Comparison of ENCODE assay signal across 8 mouse cellular contexts in the genomic region with DNA sequence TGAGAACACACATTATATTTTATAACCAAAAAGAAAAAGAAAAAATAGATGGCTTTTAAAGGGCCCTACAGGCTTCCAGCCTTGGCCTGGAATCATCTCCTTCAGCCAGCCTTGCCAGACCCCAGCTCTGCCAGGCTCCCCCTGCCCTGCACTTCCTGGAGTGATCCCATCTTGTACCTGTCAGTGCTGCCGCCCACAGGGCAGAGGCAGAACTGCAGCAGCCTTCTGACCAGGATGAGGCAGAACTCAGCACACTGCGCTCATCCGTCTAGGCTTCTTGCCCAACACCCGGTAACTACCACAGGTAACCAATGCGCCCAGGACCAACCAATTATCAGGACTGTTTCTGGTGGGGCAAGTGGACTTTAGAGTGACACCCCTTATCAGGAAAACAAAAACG. TPM values are rescaled to one million over a fixed set of nuclear protein-coding genes. Genes with fewer than 3 reads are reported as not detected.
DNase-seq lines count a peak whose midpoint lies in the region; TF ChIP-seq lines count a peak whose summit lies in the region.

No protein-coding gene starts in this region.

- no peak overlapping the region for H3K27ac ChIP-seq in small intestine, adult 2 months (ENCODE audit: insufficient read depth, low read depth, low read length)

- no peak for TF ChIP-seq POLR2A in lung, adult 2 months (IDR thresholded peaks at IDR 0.05; ENCODE audit: borderline replicate concordance, extremely low read depth, low read depth, low read length)
- TF ChIP-seq POLR2A in small intestine, adult 2 months (IDR thresholded peaks at IDR 0.05; ENCODE audit: low read depth, low read length) = no peak

- 25% methylated on average over 6 of the region's 6 CpGs for WGBS in lung, adult 2 months
- WGBS in small intestine, adult 2 months = 28% methylated on average over 6 of the region's 6 CpGs

- H3K36me3 ChIP-seq in small intestine, adult 2 months (ENCODE audit: control insufficient read depth, insufficient read depth, low read length) = no peaks in the 10 kb centered on the region

- H3K4me3 ChIP-seq in lung, adult 2 months (replicated peaks; ENCODE audit: extremely low read depth, low read depth, low read length) = no peak overlapping the region
- no peak overlapping the region for H3K4me3 ChIP-seq in small intestine, adult 2 months (ENCODE audit: low read depth, low read length)

- H3K27me3 ChIP-seq in small intestine, adult 2 months (ENCODE audit: control insufficient read depth, insufficient read depth, low read length) = no peaks in the 10 kb centered on the region

- intact Hi-C loops in heart, postnatal 10 days (cut with DNase I) = loop anchor here (5.0 kb wide), 1 partner anchor 137 kb away; no protein-coding TSS in a partner anchor

- peak; percentile 91 for TF ChIP-seq CTCF in lung, adult 2 months (IDR thresholded peaks at IDR 0.05; ENCODE audit: insufficient read depth, low read length)
- peak; percentile 60; the same call in 1 of the 2 replicates for TF ChIP-seq CTCF in small intestine, adult 2 months (IDR thresholded peaks at IDR 0.05; ENCODE audit: extremely low read depth, insufficient read length, insufficient replicate concordance, low read depth, low read length)

- no peaks in the 10 kb centered on the region for H3K4me1 ChIP-seq in lung, adult 2 months (ENCODE audit: control insufficient read depth, insufficient read depth, low read length)
- no peaks in the 10 kb centered on the region for H3K4me1 ChIP-seq in small intestine, adult 2 months (ENCODE audit: control insufficient read depth, insufficient read depth, insufficient read length, low read length)

- DNase-seq in adrenal gland, adult (ENCODE audit: inconsistent age in 2 of 2, low spot score in 1 of 2) = peak; percentile 35 to 73
- no peak for DNase-seq in adrenal gland, adult 8-10 months
- DNase-seq in ovary, postnatal 14 days (ENCODE audit: low spot score) = peak; percentile 17
- DNase-seq in ovary, postnatal 10 days (ENCODE audit: low spot score) = no peak
- peak; percentile 71 to 75 for DNase-seq in cerebellum, postnatal 36 days
- DNase-seq in heart, postnatal 10 days = peak; percentile 38 to 60
- peak; percentile 60 for DNase-seq in lung, adult 2 months

RNA-seq across cellular contexts. Expression of gene Lingo1, which starts 22.0 kb away (rescaled TPM):
- total RNA-seq in adrenal gland, adult 8-10 months (2022) = 1 to 10 TPM; 1.2 to 2.3 (median 1.8) TPM
- 1 to 10 TPM; 2.1 to 2.3 TPM for total RNA-seq in heart, postnatal 10 days (2021)
- 4.4 and 6.8 TPM in 2 replicates for polyA plus RNA-seq in lung, adult 2 months (2012; rRNA removed)
- 0.38 and 0.39 TPM in 2 replicates for polyA plus RNA-seq in small intestine, adult 2 months (2012; rRNA removed)

Comparison
In these comparisons a context has a peak if more than half of its experiments do, and no peak if none do; other contexts are left out.
1. DNase-seq: peak in adrenal gland, adult (2 of 2), ovary, postnatal 14 days (single experiment), cerebellum, postnatal 36 days (2 of 2), heart, postnatal 10 days (2 of 2) and lung, adult 2 months (single experiment); none in adrenal gland, adult 8-10 months (single experiment) and ovary, postnatal 10 days (single experiment).